Mouse (Mus musculus): ENCODE measurements around the gene Cacna1c. TPM values are rescaled to one million over a fixed set of nuclear protein-coding genes. Genes with fewer than 3 reads are reported as not detected.

Cacna1c gene
- polyA plus RNA-seq, 1 experiment from 2014 or later, result 2.3 TPM

DNA sequence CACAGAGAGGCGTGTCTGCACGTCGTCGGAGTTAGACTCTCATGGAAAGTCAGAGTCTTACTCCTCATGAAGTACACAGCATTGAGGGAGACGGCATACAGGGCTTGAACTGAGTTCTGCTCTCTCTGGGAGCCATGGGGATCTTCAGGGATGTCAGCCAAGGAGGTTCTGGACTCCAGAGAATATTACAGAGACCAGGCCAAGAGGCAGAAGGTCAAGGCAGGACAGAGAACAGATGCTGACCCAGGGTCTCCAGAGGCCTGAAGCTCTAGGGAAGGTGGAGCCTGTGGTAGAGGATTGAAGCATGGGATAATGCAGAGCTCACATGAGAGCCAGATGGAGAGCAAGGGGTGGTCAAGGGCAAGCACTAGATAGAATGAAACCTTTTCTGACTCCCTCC lies 507.4 kb downstream of the Cacna1c start:
- no peaks in the 10 kb centered on the region for H3K4me1 ChIP-seq (replicated peaks; ENCODE audit: control insufficient read depth, insufficient read depth, low read length)
- DNase-seq (ENCODE audit: low spot score), result no peak
- ATAC-seq (replicated peaks; ENCODE audit: low FRiP score), result no peak
- no peaks in the 10 kb centered on the region for H3K36me3 ChIP-seq (ENCODE audit: control insufficient read depth, insufficient read depth, low read length)
- no peak overlapping the region for H3K4me3 ChIP-seq (ENCODE audit: low read depth, low read length)
- no peaks in the 10 kb centered on the region for H3K27me3 ChIP-seq (replicated peaks; ENCODE audit: control insufficient read depth, insufficient read depth, low read length)
- H3K9ac ChIP-seq (ENCODE audit: low read depth, low read length), result no peak overlapping the region
- H3K4me2 ChIP-seq, result no peak overlapping the region
- H3K27ac ChIP-seq (ENCODE audit: low read depth, low read length), result no peak overlapping the region
- H3K9me3 ChIP-seq (ENCODE audit: control insufficient read depth, low read length), result no peaks in the 10 kb centered on the region
- WGBS, result 82% methylated on average over 5 of the region's 5 CpGs

GRCm38 (mm10) chr6:118680814-118681213 lies 515.4 kb downstream of the Cacna1c start:
- 74% methylated on average over 6 of the region's 6 CpGs for WGBS
- Histone ChIP-seq H3K36me3 (ENCODE audit: control insufficient read depth, insufficient read depth, low read length) (no peaks in the 10 kb centered on the region), H3K27me3 (replicated peaks; ENCODE audit: control insufficient read depth, insufficient read depth, low read length) (no peaks in the 10 kb centered on the region), H3K4me2 (no peak overlapping the region), H3K27ac (ENCODE audit: low read depth, low read length) (no peak overlapping the region), H3K9ac (ENCODE audit: low read depth, low read length) (no peak overlapping the region), H3K9me3 (ENCODE audit: control insufficient read depth, low read length) (no peaks in the 10 kb centered on the region), H3K4me3 (ENCODE audit: low read depth, low read length) (no peak overlapping the region), H3K4me1 (replicated peaks; ENCODE audit: control insufficient read depth, insufficient read depth, low read length) (no peaks in the 10 kb centered on the region)
- ATAC-seq (replicated peaks; ENCODE audit: low FRiP score) (no peak), DNase-seq (ENCODE audit: low spot score) (no peak)

GRCm38 (mm10) chr6:118678031-118678430 lies 518.2 kb downstream of the Cacna1c start:
- no peak for DNase-seq (ENCODE audit: low spot score)
- no peak overlapping the region for H3K9ac ChIP-seq (ENCODE audit: low read depth, low read length)
- no peak overlapping the region for H3K27ac ChIP-seq (ENCODE audit: low read depth, low read length)
- H3K9me3 ChIP-seq (ENCODE audit: control insufficient read depth, low read length), result no peaks in the 10 kb centered on the region
- H3K4me3 ChIP-seq (ENCODE audit: low read depth, low read length), result no peak overlapping the region
- H3K27me3 ChIP-seq (replicated peaks; ENCODE audit: control insufficient read depth, insufficient read depth, low read length), result no peaks in the 10 kb centered on the region
- H3K36me3 ChIP-seq (ENCODE audit: control insufficient read depth, insufficient read depth, low read length), result no peaks in the 10 kb centered on the region
- ATAC-seq (replicated peaks; ENCODE audit: low FRiP score), result no peak
- H3K4me1 ChIP-seq (replicated peaks; ENCODE audit: control insufficient read depth, insufficient read depth, low read length), result no peaks in the 10 kb centered on the region
- 92% methylated on average over 10 of the region's 10 CpGs for WGBS
- no peak overlapping the region for H3K4me2 ChIP-seq

- no peaks in the 10 kb centered on the region for H3K36me3 ChIP-seq (ENCODE audit: control insufficient read depth, insufficient read depth, low read length)
- WGBS, result 90% methylated on average over 6 of the region's 6 CpGs
- no peak overlapping the region for H3K9ac ChIP-seq (ENCODE audit: low read depth, low read length)
Observed at GRCm38 (mm10) chr6:118677306-118677705, 518.9 kb downstream of the Cacna1c start.

DNA sequence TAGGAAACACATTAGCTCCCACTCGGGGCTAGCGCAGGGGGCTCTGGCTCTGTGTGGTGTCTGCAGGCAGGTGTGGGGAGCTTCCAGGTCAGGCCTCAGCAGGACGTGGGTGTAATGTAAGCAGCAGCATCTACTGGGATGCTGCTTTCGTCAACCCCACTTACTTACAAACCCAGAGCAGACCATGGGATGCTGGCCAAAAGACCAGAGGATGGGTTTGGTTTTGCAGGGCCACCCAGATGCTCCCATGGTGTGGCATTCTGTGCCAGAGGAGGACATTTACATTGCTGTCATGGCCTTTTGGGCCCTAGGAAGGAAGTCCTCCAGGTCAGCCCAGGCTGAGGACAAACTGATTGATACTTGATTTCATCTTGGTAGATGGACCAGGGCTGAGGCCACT lies 521.4 kb downstream of the Cacna1c start:
- Histone ChIP-seq H3K27ac (ENCODE audit: low read depth, low read length) (no peak overlapping the region), H3K9ac (ENCODE audit: low read depth, low read length) (no peak overlapping the region), H3K27me3 (replicated peaks; ENCODE audit: control insufficient read depth, insufficient read depth, low read length) (no peaks in the 10 kb centered on the region), H3K36me3 (ENCODE audit: control insufficient read depth, insufficient read depth, low read length) (no peaks in the 10 kb centered on the region), H3K4me3 (ENCODE audit: low read depth, low read length) (no peak overlapping the region), H3K4me1 (replicated peaks; ENCODE audit: control insufficient read depth, insufficient read depth, low read length) (no peaks in the 10 kb centered on the region), H3K4me2 (no peak overlapping the region), H3K9me3 (ENCODE audit: control insufficient read depth, low read length) (no peaks in the 10 kb centered on the region)
- ATAC-seq (replicated peaks; ENCODE audit: low FRiP score), result no peak
- DNase-seq (ENCODE audit: low spot score), result no peak
- WGBS, result 74% methylated on average over 4 of the region's 4 CpGs

More at GRCm38 (mm10) chr6:118677306-118677705, 518.9 kb downstream of the Cacna1c start:
- Histone ChIP-seq H3K9me3 (ENCODE audit: control insufficient read depth, low read length) (no peaks in the 10 kb centered on the region), H3K4me1 (replicated peaks; ENCODE audit: control insufficient read depth, insufficient read depth, low read length) (no peaks in the 10 kb centered on the region), H3K27ac (ENCODE audit: low read depth, low read length) (no peak overlapping the region), H3K4me3 (ENCODE audit: low read depth, low read length) (no peak overlapping the region), H3K4me2 (no peak overlapping the region), H3K27me3 (replicated peaks; ENCODE audit: control insufficient read depth, insufficient read depth, low read length) (no peaks in the 10 kb centered on the region)
- DNase-seq (ENCODE audit: low spot score), result no peak
- ATAC-seq (replicated peaks; ENCODE audit: low FRiP score), result no peak

DNA sequence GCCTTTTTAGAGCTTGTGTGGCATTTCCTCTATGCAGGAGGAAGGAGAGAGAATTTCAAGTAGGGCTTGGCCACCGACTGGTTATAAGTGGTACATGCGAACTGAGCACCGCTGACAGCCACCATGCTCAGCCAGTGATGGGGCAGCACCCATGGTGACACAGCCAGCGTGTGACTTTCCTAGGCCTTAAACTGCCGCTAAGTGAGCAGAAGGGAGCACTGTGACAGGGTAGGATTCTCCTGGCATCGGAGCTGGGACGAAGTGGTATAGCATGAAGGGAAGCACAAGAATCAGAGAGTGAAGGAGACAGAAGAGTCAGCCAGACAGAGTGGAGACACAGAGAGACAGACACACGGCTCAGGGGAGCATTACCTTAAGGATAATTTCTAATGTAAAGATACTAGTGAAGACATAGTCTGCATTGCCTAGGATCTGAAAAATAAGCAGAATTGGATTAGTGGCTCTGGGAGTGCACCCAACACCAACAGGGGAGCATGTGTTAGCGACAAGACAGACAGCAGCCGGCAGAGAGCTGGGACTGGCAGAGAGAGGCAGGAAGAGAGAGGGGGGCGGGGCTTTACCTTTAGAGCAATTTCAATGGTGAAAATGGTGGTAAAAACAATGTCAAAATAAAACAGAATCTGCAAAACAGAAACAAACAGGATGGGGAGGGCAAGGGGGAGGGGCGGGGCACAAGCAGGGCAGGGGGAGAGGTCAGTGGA lies 522.1 kb downstream of the Cacna1c start:
- no peaks in the 10 kb centered on the region for H3K4me1 ChIP-seq (replicated peaks; ENCODE audit: control insufficient read depth, insufficient read depth, low read length)
- no peaks in the 10 kb centered on the region for H3K9me3 ChIP-seq (ENCODE audit: control insufficient read depth, low read length)
- no peak overlapping the region for H3K27ac ChIP-seq (ENCODE audit: low read depth, low read length)
- no peaks in the 10 kb centered on the region for H3K27me3 ChIP-seq (replicated peaks; ENCODE audit: control insufficient read depth, insufficient read depth, low read length)
- no peak overlapping the region for H3K4me2 ChIP-seq
- no peak for ATAC-seq (replicated peaks; ENCODE audit: low FRiP score)
- no peak overlapping the region for H3K4me3 ChIP-seq (ENCODE audit: low read depth, low read length)
- no peaks in the 10 kb centered on the region for H3K36me3 ChIP-seq (ENCODE audit: control insufficient read depth, insufficient read depth, low read length)
- H3K9ac ChIP-seq (ENCODE audit: low read depth, low read length), result no peak overlapping the region
- 74% methylated on average over 12 of the region's 12 CpGs for WGBS
- no peak for DNase-seq (ENCODE audit: low spot score)

- DNase-seq (ENCODE audit: low spot score) (no peak), ATAC-seq (replicated peaks; ENCODE audit: low FRiP score) (no peak)
- Histone ChIP-seq H3K4me2 (no peak overlapping the region), H3K36me3 (ENCODE audit: control insufficient read depth, insufficient read depth, low read length) (no peaks in the 10 kb centered on the region), H3K27me3 (replicated peaks; ENCODE audit: control insufficient read depth, insufficient read depth, low read length) (no peaks in the 10 kb centered on the region), H3K4me1 (replicated peaks; ENCODE audit: control insufficient read depth, insufficient read depth, low read length) (no peaks in the 10 kb centered on the region), H3K9me3 (ENCODE audit: control insufficient read depth, low read length) (no peaks in the 10 kb centered on the region), H3K27ac (ENCODE audit: low read depth, low read length) (no peak overlapping the region), H3K4me3 (ENCODE audit: low read depth, low read length) (no peak overlapping the region), H3K9ac (ENCODE audit: low read depth, low read length) (no peak overlapping the region)
- WGBS, result 77% methylated on average over 4 of the region's 4 CpGs
Observed at GRCm38 (mm10) chr6:118653331-118653730, 542.9 kb downstream of the Cacna1c start.

GRCm38 (mm10) chr6:118649121-118649783 lies 547.0 kb downstream of the Cacna1c start:
- H3K36me3 ChIP-seq (ENCODE audit: control insufficient read depth, insufficient read depth, low read length), result no peaks in the 10 kb centered on the region
- DNase-seq (ENCODE audit: low spot score), result no peak
- 87% methylated on average over 6 of the region's 6 CpGs for WGBS

More at GRCm38 (mm10) chr6:118649121-118649783, 547.0 kb downstream of the Cacna1c start:
- 0 out of 2 replicates have a peak, but pooled peaks cover 2% of the 10 kb centered on the region for H3K27me3 ChIP-seq (replicated peaks; ENCODE audit: control insufficient read depth, insufficient read depth, low read length)
- ATAC-seq (replicated peaks; ENCODE audit: low FRiP score), result no peak
- no peaks in the 10 kb centered on the region for H3K4me1 ChIP-seq (replicated peaks; ENCODE audit: control insufficient read depth, insufficient read depth, low read length)
- H3K9ac ChIP-seq (ENCODE audit: low read depth, low read length), result no peak overlapping the region
- no peak overlapping the region for H3K4me3 ChIP-seq (ENCODE audit: low read depth, low read length)
- no peak overlapping the region for H3K27ac ChIP-seq (ENCODE audit: low read depth, low read length)
- no peaks in the 10 kb centered on the region for H3K9me3 ChIP-seq (ENCODE audit: control insufficient read depth, low read length)
- no peak overlapping the region for H3K4me2 ChIP-seq
